Mouse (Mus musculus) embryonic facial prominence, embryonic 15.5 days (tissue): Measurements from ENCODE around the gene Poll. TPM values are rescaled to one million over a fixed set of nuclear protein-coding genes. Genes with fewer than 3 reads are reported as not detected.

Experiments
- ATAC-seq: fragments of 200-750 bp; cut with Nextera tagmentation; 2 replicates; pipeline ENCODE4 v1.8.0; 2017; ENCODE audit warnings: low read depth, moderate TSS enrichment; ENCODE audit not compliant: insufficient number of reproducible peaks, low FRiP score, low TSS enrichment
- H3K27ac ChIP-seq: fragments of 300-500 bp; sonication (generic); replicated peaks from 2 replicates; pipeline ENCODE4 v1.5.1; 2015; ENCODE audit warnings: mild to moderate bottlenecking, inconsistent platforms
- H3K27me3 ChIP-seq: fragments of 300-500 bp; sonication (generic); 2 replicates; pipeline ENCODE4 v1.6.1; 2015; ENCODE audit warnings: inconsistent platforms
- H3K36me3 ChIP-seq: fragments of 300-500 bp; sonication (generic); 2 replicates; pipeline ENCODE4 v1.6.1; 2015; ENCODE audit warnings: mild to moderate bottlenecking, inconsistent platforms
- H3K4me1 ChIP-seq: fragments of 300-500 bp; sonication (generic); 2 replicates; pipeline ENCODE4 v1.6.1; 2015; ENCODE audit warnings: inconsistent platforms
- H3K4me2 ChIP-seq: fragments of 300-500 bp; sonication (generic); replicated peaks from 2 replicates; pipeline ENCODE4 v1.6.1; 2015; ENCODE audit warnings: mild to moderate bottlenecking, inconsistent platforms
- H3K4me3 ChIP-seq: fragments of 300-500 bp; sonication (generic); replicated peaks from 2 replicates; pipeline ENCODE4 v1.5.1; 2015; ENCODE audit warnings: mild to moderate bottlenecking, inconsistent platforms
- H3K9ac ChIP-seq: fragments of 300-500 bp; sonication (generic); 2 replicates; pipeline ENCODE4 v1.6.1; 2015; ENCODE audit warnings: inconsistent platforms
- H3K9me3 ChIP-seq: fragments of 300-500 bp; sonication (generic); replicated peaks from 2 replicates; pipeline ENCODE4 v1.6.1; 2016; ENCODE audit warnings: inconsistent platforms
- WGBS: fragments of 180-500 bp; shearing (Covaris S2); methylation state at CpG from one replicate; pipeline ENCODE4 v1.1.7; 2015; 5-methylcytosine and 5-hydroxymethylcytosine counted together
- polyA plus RNA-seq: library from polyadenylated mRNA; unstranded; fragments of >200 nt; fragmentation: Nextera tagmentation; extraction: Ambion mirVana; gene quantifications from 2 replicates; pipeline ENCODE4 v1.2.1, GENCODE M21; 2015

Poll gene
- 14.4 and 15.5 TPM in 2 replicates for polyA plus RNA-seq

- H3K4me2 ChIP-seq, result peak within 1 kb of the TSS; percentile 92
- under 1% methylated on average over 35 of the region's 35 CpGs for WGBS
- peak within 1 kb of the TSS; percentile 80 for H3K27ac ChIP-seq
- ATAC-seq, result peak; percentile 87
- H3K36me3 ChIP-seq, result 0 out of 2 replicates have a peak, but pooled peaks cover 7% of the 10 kb centered on the region
- H3K9ac ChIP-seq, result peak within 1 kb of the TSS; percentile 79
- H3K4me1 ChIP-seq, result peaks cover 15% of the 10 kb centered on the region
- H3K9me3 ChIP-seq, result no peaks in the 10 kb centered on the region
- H3K27me3 ChIP-seq, result no peaks in the 10 kb centered on the region
- H3K4me3 ChIP-seq, result peak within 1 kb of the TSS; percentile 74
Measured at GRCm38 (mm10) chr19:45560153-45560890, at the start of gene Poll, which contains the start of gene Gm17018. Poll (minus strand) TSS chr19:45560531. Gm17018 (plus strand) TSS chr19:45560615.

- Histone ChIP-seq H3K4me3 (no peak overlapping the region), H3K27ac (no peak overlapping the region), H3K4me2 (no peak overlapping the region), H3K4me1 (no peaks in the 10 kb centered on the region), H3K36me3 (no peaks in the 10 kb centered on the region), H3K9me3 (no peaks in the 10 kb centered on the region), H3K9ac (no peak overlapping the region), H3K27me3 (no peaks in the 10 kb centered on the region)
- WGBS, result 86% methylated on average over 13 of the region's 13 CpGs
- no peak for ATAC-seq
Measured at GRCm38 (mm10) chr19:45608648-45609339, 48.5 kb upstream of the Poll start.

- Histone ChIP-seq H3K4me1 (no peaks in the 10 kb centered on the region), H3K27me3 (no peaks in the 10 kb centered on the region), H3K36me3 (no peaks in the 10 kb centered on the region), H3K9ac (no peak overlapping the region), H3K4me3 (no peak overlapping the region), H3K9me3 (no peaks in the 10 kb centered on the region), H3K27ac (no peak overlapping the region), H3K4me2 (no peak overlapping the region)
- 42% methylated on average over 7 of the region's 7 CpGs for WGBS
- no peak for ATAC-seq
Measured at GRCm38 (mm10) chr19:45607479-45607878, 47.1 kb upstream of the Poll start.

GRCm38 (mm10) chr19:45606701-45607100 is 46.4 kb upstream of the Poll start:
- no peaks in the 10 kb centered on the region for H3K27me3 ChIP-seq
- H3K36me3 ChIP-seq, result no peaks in the 10 kb centered on the region
- WGBS, result 89% methylated on average over 4 of the region's 4 CpGs
- H3K4me3 ChIP-seq, result no peak overlapping the region
- no peaks in the 10 kb centered on the region for H3K9me3 ChIP-seq
- no peak overlapping the region for H3K4me2 ChIP-seq
- no peak for ATAC-seq
- no peak overlapping the region for H3K27ac ChIP-seq
- H3K4me1 ChIP-seq, result no peaks in the 10 kb centered on the region
- H3K9ac ChIP-seq, result no peak overlapping the region

GRCm38 (mm10) chr19:45602606-45603005 is 42.3 kb upstream of the Poll start:
- H3K27me3 ChIP-seq, result no peaks in the 10 kb centered on the region
- no peaks in the 10 kb centered on the region for H3K9me3 ChIP-seq
- no peak overlapping the region for H3K9ac ChIP-seq
- no peaks in the 10 kb centered on the region for H3K4me1 ChIP-seq
- WGBS, result 68% methylated on average over 5 of the region's 5 CpGs
- H3K4me2 ChIP-seq, result no peak overlapping the region
- no peak overlapping the region for H3K27ac ChIP-seq
- H3K4me3 ChIP-seq, result no peak overlapping the region
- ATAC-seq, result no peak
- H3K36me3 ChIP-seq, result no peaks in the 10 kb centered on the region

- no peaks in the 10 kb centered on the region for H3K9me3 ChIP-seq
- H3K36me3 ChIP-seq, result no peaks in the 10 kb centered on the region
- no peak overlapping the region for H3K4me2 ChIP-seq
- no peak overlapping the region for H3K9ac ChIP-seq
- no peak overlapping the region for H3K27ac ChIP-seq
- 69% methylated on average over 4 of the region's 4 CpGs for WGBS
- peaks cover 11% of the 10 kb centered on the region; the same call in 1 of the 2 replicates for H3K4me1 ChIP-seq
- no peak for ATAC-seq
- H3K27me3 ChIP-seq, result no peaks in the 10 kb centered on the region
- H3K4me3 ChIP-seq, result no peak overlapping the region
Measured at GRCm38 (mm10) chr19:45597106-45597505, 36.8 kb upstream of the Poll start.

- WGBS, result 65% methylated on average over 6 of the region's 6 CpGs
- peaks cover 16% of the 10 kb centered on the region for H3K4me1 ChIP-seq
- no peaks in the 10 kb centered on the region for H3K36me3 ChIP-seq
- H3K27ac ChIP-seq, result no peak overlapping the region
- no peak overlapping the region for H3K4me3 ChIP-seq
- ATAC-seq, result no peak
- H3K9ac ChIP-seq, result no peak overlapping the region
- no peak overlapping the region for H3K4me2 ChIP-seq
- H3K9me3 ChIP-seq, result no peaks in the 10 kb centered on the region
- no peaks in the 10 kb centered on the region for H3K27me3 ChIP-seq
Measured at GRCm38 (mm10) chr19:45596434-45596833, 36.1 kb upstream of the Poll start.

- Histone ChIP-seq H3K4me2 (no peak overlapping the region), H3K4me3 (no peak overlapping the region), H3K27me3 (no peaks in the 10 kb centered on the region), H3K9me3 (no peaks in the 10 kb centered on the region), H3K9ac (no peak overlapping the region), H3K27ac (no peak overlapping the region), H3K4me1 (peaks cover 18% of the 10 kb centered on the region), H3K36me3 (no peaks in the 10 kb centered on the region)
- ATAC-seq, result no peak
- 36% methylated on average over 7 of the region's 7 CpGs for WGBS
Measured at GRCm38 (mm10) chr19:45596019-45596418, 35.7 kb upstream of the Poll start.

- WGBS, result 91% methylated on average over 6 of the region's 6 CpGs
- Histone ChIP-seq H3K4me3 (no peak overlapping the region), H3K4me2 (no peak overlapping the region), H3K4me1 (peaks cover 18% of the 10 kb centered on the region), H3K27me3 (no peaks in the 10 kb centered on the region), H3K27ac (no peak overlapping the region), H3K9me3 (no peaks in the 10 kb centered on the region), H3K36me3 (no peaks in the 10 kb centered on the region; the same call in 1 of the 2 replicates), H3K9ac (no peak overlapping the region)
- no peak for ATAC-seq
Measured at GRCm38 (mm10) chr19:45595481-45595880, 35.1 kb upstream of the Poll start.

- Histone ChIP-seq H3K36me3 (no peaks in the 10 kb centered on the region; the same call in 1 of the 2 replicates), H3K9ac (no peak overlapping the region), H3K4me1 (peaks cover 18% of the 10 kb centered on the region), H3K27ac (no peak overlapping the region), H3K9me3 (no peaks in the 10 kb centered on the region), H3K4me2 (no peak overlapping the region), H3K4me3 (no peak overlapping the region), H3K27me3 (no peaks in the 10 kb centered on the region)
- 90% methylated on average over 7 of the region's 7 CpGs for WGBS
- ATAC-seq, result peak; percentile 55; the same call in 1 of the 2 replicates
Measured at GRCm38 (mm10) chr19:45594079-45594478, 33.7 kb upstream of the Poll start.

- ATAC-seq, result 0 out of 2 replicates have a peak, but pooled peaks have one; percentile 9
Measured at GRCm38 (mm10) chr19:45592916-45593315, 32.6 kb upstream of the Poll start.

More at GRCm38 (mm10) chr19:45592916-45593315, 32.6 kb upstream of the Poll start:
- no peaks in the 10 kb centered on the region for H3K27me3 ChIP-seq
- peaks cover 5% of the 10 kb centered on the region; the same call in 1 of the 2 replicates for H3K36me3 ChIP-seq
- peaks cover 18% of the 10 kb centered on the region for H3K4me1 ChIP-seq
- no peaks in the 10 kb centered on the region for H3K9me3 ChIP-seq
- H3K4me3 ChIP-seq, result no peak overlapping the region
- no peak overlapping the region for H3K4me2 ChIP-seq
- no peak overlapping the region for H3K27ac ChIP-seq
- no peak overlapping the region for H3K9ac ChIP-seq
- WGBS, result 69% methylated on average over 9 of the region's 9 CpGs
